Mouse (Mus musculus): ENCODE data around the gene Flywch2. TPM values are rescaled to one million over a fixed set of nuclear protein-coding genes. Genes with fewer than 3 reads are reported as not detected.

Flywch2 gene
- total RNA-seq (2021), result 1 to 10 TPM; 8.6 to 8.7 TPM
- long read RNA-seq, transcript Flywch2-201 (3 exons, 694 nt), result major isoform, 5 of 7 reads
- long read RNA-seq, partial matches to known transcripts, result 0 of 7 reads
- long read RNA-seq, other reads (novel, unspliced or antisense), result 2 of 7 reads

- DNase-seq (ENCODE audit: low spot score in 2 of 2), result peak; percentile 87 to 93
These were observed at the start of gene Flywch2 for GRCm38 (mm10) chr17:23785561-23786471. Flywch2 (minus strand) TSS chr17:23786081.

- no peak for DNase-seq (ENCODE audit: low spot score in 2 of 2)
These were observed 45.3 kb upstream of the Flywch2 start for GRCm38 (mm10) chr17:23831201-23831600.

GRCm38 (mm10) chr17:23829064-23829619 lies 43.3 kb upstream of the Flywch2 start, which contains the start of gene Elob:
Elob (minus strand) TSS chr17:23829136.
- peak; percentile 74 to 92 for DNase-seq (ENCODE audit: low spot score in 2 of 2)

GRCm38 (mm10) chr17:23828271-23829001 lies 42.6 kb upstream of the Flywch2 start:
- DNase-seq (ENCODE audit: low spot score in 2 of 2), result peak; percentile 19 to 35

GRCm38 (mm10) chr17:23825591-23825990 lies 39.7 kb upstream of the Flywch2 start:
- DNase-seq (ENCODE audit: low spot score in 2 of 2), result no peak

DNA sequence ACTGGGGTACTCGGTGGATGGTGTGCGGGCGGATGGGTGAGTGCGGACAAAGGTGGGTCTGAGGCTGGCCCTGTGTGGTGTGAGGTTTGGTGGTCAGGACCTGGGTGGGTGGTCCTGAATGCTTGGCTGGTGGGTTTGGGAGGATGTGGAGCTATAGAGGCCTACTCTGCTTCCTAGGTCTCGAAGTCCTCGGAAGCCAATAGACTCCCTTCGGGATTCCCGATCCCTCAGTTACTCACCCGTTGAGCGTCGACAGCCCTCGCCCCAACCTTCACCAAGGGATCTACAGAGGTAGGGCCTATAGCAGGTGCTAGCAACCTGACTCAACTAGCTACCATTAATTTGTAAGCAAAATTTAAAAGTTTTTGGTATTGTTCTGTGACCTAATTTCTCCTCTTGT lies 37.7 kb upstream of the Flywch2 start:
- DNase-seq (ENCODE audit: low spot score in 2 of 2), result no peak

GRCm38 (mm10) chr17:23823018-23823417 lies 37.1 kb upstream of the Flywch2 start:
- DNase-seq (ENCODE audit: low spot score in 2 of 2), result no peak

DNA sequence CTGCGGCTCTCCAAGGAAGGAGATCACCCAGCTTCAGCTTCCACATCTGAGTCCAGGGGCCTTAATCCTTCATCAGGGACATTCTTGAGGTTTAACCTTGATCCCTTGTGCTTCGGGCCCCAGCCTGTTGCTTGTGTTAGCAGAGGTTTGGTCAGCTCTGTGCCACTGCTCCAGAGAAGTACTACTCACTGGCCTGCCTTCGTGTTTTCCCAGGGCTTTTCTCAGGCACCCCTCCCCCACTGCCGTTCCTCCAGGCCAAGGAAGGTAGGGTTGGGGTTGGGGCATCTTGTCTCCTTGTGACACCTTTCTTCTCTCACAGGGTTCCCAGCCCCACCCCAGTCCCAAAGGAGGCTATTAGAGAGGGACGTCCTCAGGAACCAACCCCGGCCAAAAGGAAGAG lies 36.2 kb upstream of the Flywch2 start:
- DNase-seq (ENCODE audit: low spot score in 2 of 2), result no peak

DNA sequence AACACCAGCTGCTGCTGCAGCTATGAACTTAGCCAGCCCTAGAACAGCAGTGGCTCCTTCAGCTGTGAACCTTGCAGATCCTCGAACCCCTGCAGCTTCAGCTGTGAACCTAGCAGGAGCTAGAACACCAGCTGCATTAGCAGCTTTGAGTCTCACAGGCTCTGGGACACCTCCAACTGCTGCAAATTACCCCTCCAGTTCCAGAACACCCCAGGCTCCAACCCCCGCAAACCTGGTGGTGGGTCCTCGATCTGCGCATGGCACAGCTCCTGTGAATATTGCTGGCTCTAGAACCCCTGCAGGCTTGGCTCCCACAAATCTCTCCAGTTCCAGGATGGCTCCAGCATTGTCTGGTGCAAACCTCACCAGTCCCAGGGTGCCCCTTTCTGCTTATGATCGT lies 34.9 kb upstream of the Flywch2 start:
- peak; percentile 44 to 55 for DNase-seq (ENCODE audit: low spot score in 2 of 2)

- DNase-seq (ENCODE audit: low spot score in 2 of 2), result no peak
These were observed 33.4 kb upstream of the Flywch2 start for GRCm38 (mm10) chr17:23819235-23819634.

GRCm38 (mm10) chr17:23818579-23818978 lies 32.7 kb upstream of the Flywch2 start:
- no peak for DNase-seq (ENCODE audit: low spot score in 2 of 2)

- DNase-seq (ENCODE audit: low spot score in 2 of 2), result peak in 1 of 2 experiments; percentile 27
These were observed 29.8 kb upstream of the Flywch2 start for GRCm38 (mm10) chr17:23815641-23816040.

- no peak for DNase-seq (ENCODE audit: low spot score in 2 of 2)
These were observed 22.0 kb upstream of the Flywch2 start for GRCm38 (mm10) chr17:23807918-23808317.

DNA sequence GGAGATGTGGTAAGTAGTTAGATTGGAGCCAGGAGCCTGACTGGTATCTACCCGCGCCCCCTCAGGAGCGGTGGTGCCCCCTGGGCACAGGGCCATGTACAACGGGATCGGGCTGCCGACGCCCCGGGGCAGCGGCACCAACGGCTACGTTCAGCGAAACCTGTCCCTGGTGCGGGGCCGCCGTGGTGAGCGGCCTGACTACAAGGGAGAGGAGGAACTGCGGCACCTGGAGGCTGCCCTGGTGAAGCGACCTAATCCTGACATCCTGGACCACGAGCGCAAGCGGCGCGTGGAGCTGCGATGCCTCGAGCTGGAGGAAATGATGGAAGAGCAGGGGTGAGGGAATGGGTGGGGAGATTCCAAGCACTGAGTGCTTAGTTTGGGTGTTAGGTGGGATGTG lies 21.0 kb upstream of the Flywch2 start:
- no peak for DNase-seq (ENCODE audit: low spot score in 2 of 2)

GRCm38 (mm10) chr17:23804426-23805085 lies 18.7 kb upstream of the Flywch2 start:
- no peak for DNase-seq (ENCODE audit: low spot score in 2 of 2)

GRCm38 (mm10) chr17:23803366-23804041 lies 17.6 kb upstream of the Flywch2 start:
- DNase-seq (ENCODE audit: low spot score in 2 of 2), result peak in 1 of 2 experiments; percentile 72

DNA sequence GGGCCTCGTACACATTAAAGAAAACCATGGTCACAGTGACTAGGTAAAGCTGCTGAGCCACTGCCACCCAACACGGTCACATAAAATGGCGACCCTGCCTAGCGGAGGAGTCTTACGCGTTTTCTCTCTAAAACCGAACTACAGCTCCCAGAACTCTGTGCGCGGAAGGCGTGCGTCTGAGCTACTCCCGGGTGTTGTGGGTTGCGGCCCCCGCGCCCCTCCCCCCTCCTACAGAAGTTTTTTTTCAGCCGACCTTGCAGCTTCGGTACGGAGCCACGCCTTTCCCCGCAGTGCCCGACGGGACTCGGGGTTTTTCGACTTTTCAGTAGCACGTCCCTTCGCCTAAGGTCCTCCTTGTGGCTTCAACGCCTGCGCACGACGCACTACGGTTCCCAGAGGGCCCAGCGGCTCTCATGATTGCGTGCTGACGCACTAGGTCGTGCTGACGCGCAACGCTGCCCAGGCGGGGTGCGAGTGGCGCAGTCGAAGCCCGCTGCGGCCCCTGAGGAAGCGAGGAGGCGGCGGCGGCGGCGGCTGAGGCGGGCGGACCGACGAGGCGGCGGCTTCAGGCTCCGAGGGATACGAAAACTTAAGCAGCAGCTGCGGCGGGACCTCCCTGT lies 17.0 kb upstream of the Flywch2 start:
- peak; percentile 98 to 99 for DNase-seq (ENCODE audit: low spot score in 2 of 2)

GRCm38 (mm10) chr17:23801627-23802026 lies 15.7 kb upstream of the Flywch2 start:
- no peak for DNase-seq (ENCODE audit: low spot score in 2 of 2)

GRCm38 (mm10) chr17:23797316-23797715 lies 11.4 kb upstream of the Flywch2 start:
- DNase-seq (ENCODE audit: low spot score in 2 of 2), result no peak

GRCm38 (mm10) chr17:23795323-23795722 lies 9.4 kb upstream of the Flywch2 start:
- no peak for DNase-seq (ENCODE audit: low spot score in 2 of 2)

All from layer of hippocampus, adult 18-20 months (tissue).